Mouse (Mus musculus) lung, embryonic 14.5 days (tissue): Measurements from ENCODE around the gene Psmd6. TPM values are rescaled to one million over a fixed set of nuclear protein-coding genes. Genes with fewer than 3 reads are reported as not detected.
A peak's percentile ranks its signal among the peaks of the same experiment; 100 is the strongest.

ENCODE experiments used
- ATAC-seq: fragments of 200-750 bp; cut with Nextera tagmentation; 2 replicates; pipeline ENCODE4 v1.8.0; 2017; ENCODE audit warnings: mild to moderate bottlenecking, moderate TSS enrichment, moderate library complexity; ENCODE audit not compliant: insufficient read depth
- DNase-seq: peaks from one replicate; pipeline ENCODE4 v3.0.0-alpha.2; 2015
- H3K27ac ChIP-seq: fragments of 300-500 bp; sonication (generic); 2 replicates; pipeline ENCODE4 v1.5.1; 2014; ENCODE audit warnings: low read depth, mild to moderate bottlenecking, moderate library complexity
- H3K27me3 ChIP-seq: fragments of 300-500 bp; sonication (generic); 2 replicates; pipeline ENCODE4 v1.6.1; 2014; ENCODE audit warnings: low read length, control low read depth; ENCODE audit not compliant: insufficient read depth
- H3K36me3 ChIP-seq: fragments of 300-500 bp; sonication (generic); 2 replicates; pipeline ENCODE4 v1.6.1; 2014; ENCODE audit warnings: control low read depth; ENCODE audit not compliant: insufficient read depth
- H3K4me1 ChIP-seq: fragments of 300-500 bp; sonication (generic); 2 replicates; pipeline ENCODE4 v1.6.1; 2014; ENCODE audit warnings: antibody characterized with exemption, control low read depth; ENCODE audit not compliant: insufficient read depth
- H3K4me2 ChIP-seq: fragments of 300-500 bp; sonication (generic); 2 replicates; pipeline ENCODE4 v1.6.1; 2014; ENCODE audit warnings: mild to moderate bottlenecking
- H3K4me3 ChIP-seq: fragments of 300-500 bp; sonication (generic); 2 replicates; pipeline ENCODE4 v1.5.1; 2014; ENCODE audit warnings: low read depth, low read length
- H3K9ac ChIP-seq: fragments of 300-500 bp; sonication (generic); 2 replicates; pipeline ENCODE4 v1.6.1; 2014
- H3K9me3 ChIP-seq: fragments of 300-500 bp; sonication (generic); 2 replicates; pipeline ENCODE4 v1.6.1; 2016; ENCODE audit warnings: low read depth, low read length, control low read depth
- CTCF ChIP-seq: IDR thresholded peaks from 2 replicates; pipeline ENCODE4 v1.5.1; 2016; ENCODE audit warnings: antibody characterized with exemption, low read depth
- WGBS: fragments of 180-500 bp; shearing (Covaris S2); extraction: QIAGEN DNeasy Blood & Tissue Kit; methylation state at CpG from one replicate; pipeline ENCODE4 v1.1.7; 2014; 5-methylcytosine and 5-hydroxymethylcytosine counted together
- polyA plus RNA-seq: library from polyadenylated mRNA; unstranded; fragments of >200 nt; fragmentation: Nextera tagmentation; extraction: Ambion mirVana; gene quantifications from 2 replicates; pipeline ENCODE4 v1.2.1, GENCODE M21; 2014

The Psmd6 gene
- 245 and 248 TPM in 2 replicates for polyA plus RNA-seq

DNA sequence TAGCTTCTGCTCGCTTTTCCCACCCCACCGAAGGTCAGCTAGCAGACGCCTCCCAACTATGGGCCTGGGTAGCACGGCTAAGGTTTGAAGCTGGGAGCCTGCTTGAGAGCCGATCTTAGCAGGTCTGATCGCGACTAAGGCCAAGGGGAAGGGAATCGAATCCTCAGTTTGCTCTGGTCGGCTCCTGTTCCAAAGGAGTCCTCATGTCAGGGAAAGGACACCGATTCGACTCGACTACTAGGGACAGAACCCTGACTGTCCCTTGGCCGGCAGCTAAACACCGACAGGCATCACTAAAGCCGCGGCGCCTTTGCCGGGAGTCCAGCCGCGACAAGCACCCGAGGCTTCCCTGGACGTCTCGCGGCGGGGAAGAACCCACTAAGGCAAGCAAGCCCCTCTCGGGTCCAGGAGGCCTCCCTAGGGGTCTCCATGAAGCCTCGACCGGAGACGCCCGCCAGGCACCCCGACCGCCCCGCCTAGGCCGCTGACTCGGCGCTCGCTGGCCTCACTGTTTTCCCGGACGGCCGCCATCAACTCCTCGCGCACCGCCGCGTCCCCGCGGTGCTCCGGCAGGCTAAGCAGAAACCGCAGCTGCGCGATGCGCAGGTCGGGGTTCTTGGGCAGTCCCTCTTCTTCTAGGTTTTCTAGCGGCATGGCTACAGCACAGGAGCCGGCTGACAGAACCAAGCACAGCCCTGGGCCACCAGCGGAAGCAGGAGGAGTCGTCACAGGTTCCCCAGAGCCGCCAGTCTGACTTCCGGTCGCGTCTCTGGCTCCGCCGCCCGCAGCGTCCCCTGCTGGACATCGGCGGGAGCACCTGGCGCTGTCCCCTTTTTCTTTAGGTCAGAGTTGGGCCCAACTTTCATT lies at the start of gene Psmd6:
Gene Psmd6, minus strand, starts transcription at position 755 of the 867 bp plus-strand sequence.
- DNase-seq: peak; percentile 91
- under 1% methylated on average over 68 of the region's 68 CpGs for WGBS
- Histone ChIP-seq H3K4me3 (peak within 1 kb of the TSS; percentile 95), H3K27ac (no peak within 1 kb of the TSS; the same call in 1 of the 2 replicates), H3K4me1 (no peaks in the 10 kb centered on the region), H3K9me3 (no peaks in the 10 kb centered on the region), H3K9ac (peak within 1 kb of the TSS; percentile 96), H3K4me2 (peak within 1 kb of the TSS; percentile 87), H3K27me3 (no peaks in the 10 kb centered on the region), H3K36me3 (peaks cover 34% of the 10 kb centered on the region)
- ATAC-seq: peak; percentile 98
- peak; percentile 98 for TF ChIP-seq CTCF

DNA sequence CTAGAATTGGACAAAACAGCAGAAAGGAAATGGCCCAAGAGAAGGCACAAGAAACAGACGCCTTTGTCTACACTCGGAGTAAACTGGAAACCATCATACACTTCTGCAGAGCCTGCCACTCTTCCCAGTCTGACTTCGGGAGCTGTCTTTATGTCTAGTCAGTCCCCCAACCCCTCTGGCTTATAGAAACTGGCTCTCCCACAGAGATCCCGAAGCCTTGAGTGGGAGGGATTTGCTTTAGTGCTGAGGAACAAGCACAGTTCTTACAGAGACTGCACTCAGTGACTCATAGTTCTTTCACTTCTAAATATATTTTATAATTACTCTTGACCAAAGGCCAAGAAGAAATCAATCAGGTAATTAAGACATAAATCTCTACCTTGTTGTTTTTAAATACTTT lies 10.1 kb downstream of the Psmd6 start:
- no peak overlapping the region for H3K9ac ChIP-seq
- no peaks in the 10 kb centered on the region for H3K4me1 ChIP-seq
- no peak overlapping the region for H3K4me2 ChIP-seq
- H3K9me3 ChIP-seq: no peaks in the 10 kb centered on the region
- peaks cover 64% of the 10 kb centered on the region for H3K36me3 ChIP-seq
- TF ChIP-seq CTCF: no peak
- DNase-seq: no peak
- ATAC-seq: no peak
- H3K27me3 ChIP-seq: no peaks in the 10 kb centered on the region
- H3K27ac ChIP-seq: no peak overlapping the region
- 86% methylated on average over 4 of the region's 4 CpGs for WGBS
- no peak overlapping the region for H3K4me3 ChIP-seq

DNA sequence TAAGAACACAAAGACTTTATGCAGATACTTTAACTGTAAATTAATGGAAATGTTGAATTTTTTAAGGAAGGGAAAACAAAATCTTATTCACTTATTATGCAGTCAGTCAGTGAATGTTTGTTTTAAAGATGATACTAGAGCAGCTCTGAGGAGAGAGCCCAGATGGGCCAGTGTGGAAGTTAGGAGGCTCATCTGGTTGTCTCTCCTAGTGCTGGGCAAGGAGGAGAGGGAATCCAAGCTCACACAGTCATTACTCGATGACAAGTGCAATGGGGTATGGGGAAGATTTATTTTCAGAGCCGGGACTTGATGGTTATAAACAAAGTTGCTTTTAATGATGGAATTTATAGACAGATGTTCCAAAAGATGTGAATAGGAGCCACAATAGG lies 15.9 kb downstream of the Psmd6 start:
- H3K27ac ChIP-seq: no peak overlapping the region
- no peaks in the 10 kb centered on the region for H3K9me3 ChIP-seq
- H3K27me3 ChIP-seq: no peaks in the 10 kb centered on the region
- DNase-seq (no peak), ATAC-seq (no peak)
- no peaks in the 10 kb centered on the region for H3K4me1 ChIP-seq
- WGBS: 57% methylated on average over 2 of the region's 2 CpGs
- no peak overlapping the region for H3K4me2 ChIP-seq
- H3K36me3 ChIP-seq: peaks cover 47% of the 10 kb centered on the region
- no peak overlapping the region for H3K9ac ChIP-seq
- H3K4me3 ChIP-seq: no peak overlapping the region
- TF ChIP-seq CTCF: no peak

DNA sequence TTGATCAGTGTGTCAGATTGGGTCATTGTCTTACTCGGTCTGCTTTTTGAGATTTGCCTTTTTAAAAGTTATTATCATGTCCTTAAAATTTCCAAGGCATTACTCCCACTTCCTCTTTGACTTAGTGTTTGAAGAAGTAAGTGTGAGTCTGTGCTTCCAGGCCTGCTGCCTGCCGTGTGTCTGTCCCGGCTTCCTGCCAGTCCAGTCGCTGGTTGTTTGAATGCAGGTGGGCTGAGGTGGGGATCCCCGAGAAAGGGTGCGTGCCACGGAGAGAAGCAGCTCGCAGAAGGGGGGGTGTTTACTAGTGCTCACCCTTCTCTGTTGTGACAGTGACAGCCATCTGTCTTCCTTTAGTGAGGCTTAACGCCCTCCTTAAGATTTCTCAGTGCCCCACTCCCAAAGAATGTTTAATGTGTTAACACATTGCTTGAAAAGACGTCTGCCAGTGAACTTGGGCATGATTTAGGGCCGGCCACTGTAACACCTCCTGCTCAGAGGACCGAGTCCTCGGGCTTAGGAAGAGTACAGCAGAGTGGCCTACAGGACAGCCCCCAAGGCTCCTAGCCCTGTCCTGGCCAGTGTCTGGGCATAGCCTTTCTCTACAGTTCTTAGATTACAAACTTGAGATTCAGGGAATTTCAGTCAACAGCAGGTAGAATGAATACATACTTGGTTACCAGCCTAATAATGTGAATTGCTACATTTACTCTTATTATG lies 16.4 kb downstream of the Psmd6 start:
- no peak for TF ChIP-seq CTCF
- DNase-seq (no peak), ATAC-seq (no peak)
- Histone ChIP-seq H3K9me3 (no peaks in the 10 kb centered on the region), H3K36me3 (peaks cover 51% of the 10 kb centered on the region), H3K4me3 (no peak overlapping the region), H3K27me3 (no peaks in the 10 kb centered on the region), H3K4me1 (no peaks in the 10 kb centered on the region), H3K9ac (no peak overlapping the region), H3K4me2 (no peak overlapping the region), H3K27ac (no peak overlapping the region)
- WGBS: 57% methylated on average over 13 of the region's 13 CpGs

DNA sequence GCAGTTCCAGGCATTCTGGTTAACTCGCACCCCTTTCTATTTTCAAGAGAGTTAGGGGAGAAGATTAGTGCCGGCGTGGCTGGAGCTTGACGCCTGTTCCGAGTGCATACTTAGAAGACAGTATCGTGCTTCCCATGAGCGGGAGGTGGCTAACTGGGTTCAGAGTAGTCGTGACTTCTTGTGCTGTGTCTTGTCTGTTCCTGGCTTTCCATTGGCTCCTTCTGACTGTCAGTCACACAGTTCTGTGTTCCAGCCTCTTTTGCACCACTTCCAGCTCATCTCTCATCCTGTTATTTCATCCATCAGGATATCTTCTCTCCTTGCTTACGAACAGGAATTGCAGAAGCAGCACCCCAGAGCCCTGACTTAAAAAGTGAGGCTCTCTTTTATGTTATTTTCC lies 19.5 kb downstream of the Psmd6 start:
- Histone ChIP-seq H3K9me3 (no peaks in the 10 kb centered on the region), H3K27me3 (no peaks in the 10 kb centered on the region), H3K9ac (no peak overlapping the region), H3K4me2 (no peak overlapping the region), H3K27ac (no peak overlapping the region), H3K4me3 (no peak overlapping the region), H3K4me1 (no peaks in the 10 kb centered on the region), H3K36me3 (peaks cover 55% of the 10 kb centered on the region)
- ATAC-seq (no peak), DNase-seq (no peak)
- 95% methylated on average over 9 of the region's 9 CpGs for WGBS
- no peak for TF ChIP-seq CTCF

DNA sequence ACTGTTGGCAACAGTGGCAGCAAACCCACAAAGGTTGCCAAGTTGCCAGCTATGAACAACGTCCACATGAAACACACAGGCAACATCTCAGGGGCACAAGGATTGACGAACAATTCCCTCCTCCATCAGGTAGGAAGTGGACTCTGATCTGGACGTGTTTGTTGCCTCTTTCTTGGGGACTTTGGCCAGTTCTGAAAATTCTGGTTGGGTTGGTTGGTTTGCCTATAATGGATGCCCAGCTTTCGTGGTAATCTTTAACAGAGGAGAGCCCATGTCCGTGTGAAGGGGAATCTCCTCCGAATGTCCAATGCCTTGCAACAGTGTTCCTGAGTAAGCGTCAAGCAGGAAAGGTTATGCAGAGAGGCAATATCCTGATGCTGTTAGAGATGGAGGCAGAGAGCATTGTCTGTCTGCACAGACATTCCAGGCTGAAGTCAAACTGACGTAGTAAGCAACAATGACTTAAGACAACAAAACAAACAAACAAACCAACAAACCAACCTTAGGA lies 20.0 kb downstream of the Psmd6 start:
- 88% methylated on average over 8 of the region's 8 CpGs for WGBS
- DNase-seq: no peak
- H3K36me3 ChIP-seq: peaks cover 60% of the 10 kb centered on the region
- H3K4me2 ChIP-seq: no peak overlapping the region
- H3K4me1 ChIP-seq: no peaks in the 10 kb centered on the region
- H3K9ac ChIP-seq: no peak overlapping the region
- no peaks in the 10 kb centered on the region for H3K9me3 ChIP-seq
- no peak for ATAC-seq
- no peak for TF ChIP-seq CTCF
- no peak overlapping the region for H3K4me3 ChIP-seq
- H3K27me3 ChIP-seq: no peaks in the 10 kb centered on the region
- H3K27ac ChIP-seq: no peak overlapping the region
